Mouse (Mus musculus) MEL-GATA-1-ER (cell line): Measurements from ENCODE around the gene Rbm4b.
"Not testable (repeated sequence)": the region's sequence is repeated elsewhere in the genome, so short reads cannot be mapped to it uniquely, and the experiment has no call there.

ENCODE experiments used
- DNase-seq: peaks from one replicate; pipeline ENCODE4 v3.0.0-alpha.2; 2012; ENCODE audit warnings: low read depth; ENCODE audit errors: extremely low read depth

The Rbm4b gene

GRCm38 (mm10) chr19:4745057-4745456, 11.2 kb upstream of the Rbm4b start:
- DNase-seq = no peak

- no peak for DNase-seq
Observed at GRCm38 (mm10) chr19:4745681-4746080, 10.6 kb upstream of the Rbm4b start.

DNA sequence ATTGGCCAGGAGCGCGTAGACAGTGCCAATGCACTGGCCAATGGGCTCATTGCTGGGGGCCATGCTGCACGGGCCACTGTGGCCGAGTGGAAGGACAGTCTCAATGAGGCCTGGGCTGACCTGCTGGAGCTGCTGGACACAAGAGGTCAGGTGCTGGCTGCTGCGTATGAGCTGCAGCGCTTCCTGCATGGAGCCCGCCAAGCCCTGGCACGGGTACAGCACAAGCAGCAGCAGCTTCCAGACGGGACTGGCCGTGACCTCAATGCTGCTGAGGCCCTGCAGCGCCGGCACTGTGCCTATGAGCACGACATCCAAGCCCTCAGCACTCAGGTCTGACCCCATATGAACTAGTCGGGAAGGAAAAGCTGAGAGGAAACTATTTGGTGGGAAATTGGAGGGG, 9.7 kb upstream of the Rbm4b start:
- no peak for DNase-seq

DNA sequence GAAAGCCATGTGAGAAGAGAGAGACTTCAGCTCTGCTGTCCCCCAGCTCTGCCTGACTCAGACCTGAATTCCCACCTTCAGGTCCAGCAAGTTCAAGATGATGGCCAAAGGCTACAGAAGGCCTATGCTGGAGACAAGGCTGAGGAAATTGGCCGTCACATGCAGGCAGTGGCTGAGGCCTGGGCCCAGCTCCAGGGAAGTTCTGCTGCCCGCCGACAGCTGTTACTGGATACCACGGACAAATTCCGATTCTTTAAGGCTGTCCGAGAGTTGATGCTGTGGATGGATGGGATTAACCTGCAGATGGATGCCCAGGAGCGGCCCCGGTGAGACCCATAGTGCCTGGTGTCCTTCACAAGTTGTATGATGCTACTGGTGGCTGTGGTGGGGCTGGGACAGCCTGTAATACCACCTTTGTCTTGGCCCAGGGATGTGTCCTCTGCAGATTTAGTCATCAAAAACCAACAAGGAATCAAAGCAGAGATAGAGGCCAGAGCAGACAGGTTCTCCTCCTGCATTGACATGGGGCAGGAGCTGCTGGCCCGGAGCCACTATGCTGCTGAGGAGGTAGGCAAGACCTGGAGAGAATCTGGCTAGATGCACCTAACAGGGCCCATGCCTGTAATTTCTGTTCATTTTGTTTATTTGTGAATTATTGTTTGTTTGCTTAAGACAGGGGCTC, 8.5 kb upstream of the Rbm4b start:
- DNase-seq = no peak

- DNase-seq = no peak
Observed at GRCm38 (mm10) chr19:4748493-4748892, 7.8 kb upstream of the Rbm4b start.

DNA sequence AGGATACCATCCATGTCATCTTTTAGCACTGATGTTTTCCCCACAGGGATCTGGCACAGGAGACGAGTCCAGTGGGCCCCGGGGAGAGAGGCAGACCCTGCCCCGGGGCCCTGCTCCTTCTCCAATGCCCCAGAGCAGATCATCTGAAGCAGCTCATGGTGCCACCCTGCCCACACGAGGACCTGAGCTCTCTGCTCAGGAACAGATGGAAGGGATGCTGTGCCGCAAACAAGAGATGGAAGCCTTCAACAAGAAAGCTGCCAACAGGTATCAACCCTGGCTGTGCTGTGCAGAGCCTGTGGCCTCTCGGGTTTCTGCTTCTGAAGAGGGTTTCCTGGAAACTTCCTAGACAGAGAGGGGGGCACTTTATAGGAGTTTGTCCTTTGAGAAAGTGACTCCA, 6.3 kb upstream of the Rbm4b start:
- no peak for DNase-seq

GRCm38 (mm10) chr19:4755565-4756192, 618 bp upstream of the Rbm4b start:
- peak; percentile 73 for DNase-seq

DNA sequence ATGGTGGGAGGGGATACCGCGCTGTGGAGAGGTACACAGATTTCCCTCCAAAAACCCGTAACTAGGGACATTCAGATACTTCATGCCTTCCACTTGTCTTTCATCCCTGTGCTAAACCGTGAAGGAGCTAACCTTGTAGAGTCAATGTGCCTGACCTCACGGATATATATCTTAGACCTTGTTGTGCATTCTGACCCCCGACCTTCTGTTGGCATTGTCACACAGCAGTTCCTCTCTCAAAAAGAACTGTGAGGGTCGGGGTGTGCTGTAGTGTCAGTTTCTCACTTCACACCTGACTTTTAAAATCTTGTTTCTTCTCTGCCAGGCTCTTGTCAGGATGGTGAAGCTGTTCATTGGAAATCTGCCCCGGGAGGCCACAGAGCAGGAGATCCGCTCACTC, 624 bp downstream of the Rbm4b start:
- no peak for DNase-seq

GRCm38 (mm10) chr19:4760544-4760943, 4.2 kb downstream of the Rbm4b start:
- DNase-seq = not testable (repeated sequence)

GRCm38 (mm10) chr19:4762876-4763275, 6.6 kb downstream of the Rbm4b start:
- no peak for DNase-seq

GRCm38 (mm10) chr19:4767507-4768148, 11.3 kb downstream of the Rbm4b start:
- DNase-seq = no peak

GRCm38 (mm10) chr19:4772785-4773184, 16.5 kb downstream of the Rbm4b start:
- DNase-seq = no peak

DNA sequence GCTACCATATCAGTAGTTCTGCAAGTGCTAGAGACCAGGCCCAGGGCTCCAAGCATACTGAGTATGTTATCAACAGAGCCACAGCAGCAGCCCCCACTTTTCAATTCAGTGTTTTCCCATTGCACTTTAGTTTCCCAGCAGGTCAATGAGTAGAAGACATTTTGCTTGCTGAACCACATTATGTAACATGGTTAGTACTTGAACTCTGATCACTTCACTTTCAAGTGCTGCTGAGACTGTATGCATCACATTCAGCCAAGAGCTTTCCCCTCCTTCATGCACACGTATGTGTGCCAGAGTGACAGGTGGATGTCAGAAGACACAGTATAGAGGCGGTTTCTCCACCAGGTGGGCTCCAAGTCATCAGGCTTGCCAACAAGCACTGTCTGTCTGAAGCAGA, 26.6 kb downstream of the Rbm4b start:
- DNase-seq = no peak

DNA sequence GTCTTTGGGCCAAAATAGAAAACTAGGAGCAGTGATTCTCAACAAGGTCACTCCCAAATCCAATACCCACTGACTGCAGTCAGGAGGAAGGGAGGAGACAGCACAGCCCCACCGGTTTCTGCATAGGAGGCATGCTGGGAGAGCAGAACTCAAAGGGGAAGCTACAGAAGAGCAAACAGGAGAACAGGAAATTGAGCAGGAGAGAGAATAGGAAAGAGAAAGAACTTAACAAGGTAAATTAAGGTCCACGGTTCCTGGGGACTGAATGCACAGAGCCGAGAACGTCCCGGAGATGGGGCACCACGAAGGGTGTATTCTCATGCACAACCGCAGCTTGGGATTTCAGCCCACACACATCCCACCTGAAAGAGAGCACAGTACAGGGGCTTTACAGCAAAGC, 28.9 kb downstream of the Rbm4b start:
- DNase-seq = no peak

GRCm38 (mm10) chr19:4786313-4786712, 30.0 kb downstream of the Rbm4b start:
- no peak for DNase-seq

DNA sequence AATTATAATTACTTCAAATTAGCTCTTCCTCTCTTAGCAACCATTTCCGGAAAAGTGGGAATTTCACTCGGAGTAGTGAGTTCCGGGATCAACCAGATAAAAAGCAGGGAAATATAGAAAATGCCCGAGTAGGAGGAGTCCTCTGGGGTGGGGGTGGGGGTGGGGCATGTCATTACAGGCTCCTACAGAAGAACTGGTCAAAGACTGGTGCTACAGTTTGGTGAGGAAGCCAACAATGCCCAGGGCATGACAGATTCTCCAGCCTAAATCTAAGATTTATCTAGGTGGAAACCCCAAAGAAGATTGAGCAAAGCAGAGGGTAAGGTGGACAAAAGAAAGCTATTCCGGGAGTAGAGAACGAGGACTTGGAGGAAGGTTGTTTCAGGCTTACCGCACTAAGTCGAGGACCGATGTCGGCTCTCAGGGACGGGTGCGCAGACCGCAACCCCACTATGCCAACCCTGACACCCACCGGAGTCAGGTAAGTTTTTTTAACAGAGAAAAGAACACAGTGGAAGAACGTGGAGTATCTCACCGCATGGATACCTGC, 37.1 kb downstream of the Rbm4b start:
- no peak for DNase-seq

DNA sequence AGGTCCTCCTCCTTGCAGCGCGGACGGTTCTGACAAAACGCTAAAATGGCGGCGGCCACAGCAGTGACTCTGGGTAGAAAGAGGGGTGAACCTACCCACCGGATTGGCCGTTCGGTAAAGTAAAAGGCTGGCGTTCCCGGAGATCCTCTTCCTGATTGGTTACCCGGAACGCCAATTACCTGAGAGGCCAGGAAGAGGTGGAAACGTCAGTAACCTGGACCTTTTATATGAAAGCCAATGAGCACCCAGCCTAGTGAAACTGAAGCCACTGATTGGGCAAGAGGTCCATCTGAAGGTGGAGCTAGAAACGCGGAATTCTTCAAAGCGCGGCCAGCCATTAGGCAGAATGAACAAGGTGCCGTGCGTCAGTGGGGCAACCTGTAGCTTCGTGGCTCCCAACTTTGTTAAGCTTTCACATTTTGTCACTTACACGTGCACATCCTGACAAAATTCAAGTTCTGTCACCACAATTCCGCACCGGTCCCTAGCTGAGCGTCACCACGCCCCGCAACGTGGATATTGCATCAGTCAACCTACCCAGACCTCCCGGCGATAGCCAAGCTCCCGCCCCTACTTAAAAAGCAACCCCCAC, 37.6 kb downstream of the Rbm4b start, which contains the start of gene Rbm4:
Gene Rbm4, minus strand, starts transcription at position 71 of the 592 bp plus-strand sequence.
- peak; percentile 99 for DNase-seq

DNA sequence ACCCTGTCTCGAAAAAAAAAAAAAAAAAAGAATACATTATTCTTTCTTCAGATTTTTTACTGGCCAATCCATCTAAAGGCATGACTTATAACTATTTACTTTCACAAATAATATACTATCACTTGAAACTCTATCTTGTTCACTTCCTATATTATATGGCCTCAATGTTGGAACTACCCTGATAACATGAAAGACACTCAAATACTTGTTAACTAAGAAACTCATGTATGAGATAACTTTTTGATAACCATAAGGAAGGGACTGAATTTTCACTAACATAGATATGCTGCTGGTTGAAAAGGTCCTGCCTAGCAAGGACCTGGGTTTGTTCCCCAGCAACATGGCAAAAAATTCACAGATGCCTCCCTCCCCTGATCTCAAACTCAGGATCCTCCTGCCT, 39.6 kb downstream of the Rbm4b start:
- DNase-seq = no peak

DNA sequence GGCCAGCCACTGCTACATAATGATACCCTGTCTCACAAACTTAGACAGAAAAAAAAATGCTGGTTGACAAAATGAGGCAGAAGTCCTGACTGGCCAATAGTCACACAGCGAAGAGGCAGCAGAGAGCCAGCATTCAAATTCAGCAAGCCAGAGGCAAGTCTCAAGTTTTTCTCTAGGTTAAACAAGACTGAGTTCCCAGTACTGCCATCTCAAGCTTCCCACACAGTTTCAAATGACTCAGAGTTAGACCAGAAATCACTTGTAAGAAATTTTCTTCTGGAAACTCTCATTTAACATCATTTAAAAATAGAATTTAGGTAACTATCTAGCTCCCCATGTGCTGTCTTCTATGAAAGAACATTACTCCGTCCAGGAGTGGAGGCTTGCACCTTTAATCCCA, 41.5 kb downstream of the Rbm4b start:
- no peak for DNase-seq

- no peak for DNase-seq
Observed at GRCm38 (mm10) chr19:4799083-4799482, 42.8 kb downstream of the Rbm4b start.

- DNase-seq = no peak
Observed at GRCm38 (mm10) chr19:4802691-4803091, 46.4 kb downstream of the Rbm4b start.

GRCm38 (mm10) chr19:4803283-4803682, 47.0 kb downstream of the Rbm4b start:
- no peak for DNase-seq
